ENCODE assay signal across 9 mouse cellular contexts in genomic region chr12:80216258-80216881, GRCm38 (mm10). TPM values are rescaled to one million over a fixed set of nuclear protein-coding genes. Genes with fewer than 3 reads are reported as not detected.
DNase-seq lines count a peak whose midpoint lies in the region; ATAC-seq and TF ChIP-seq lines count a peak whose summit lies in the region.
"Had no signal": no experiment of that assay in that cellular context is flagged by ENCODE, and none has a peak within 500 bp of the region (broad histone marks: within the 10 kb centered on the region; RNA-seq: fewer than 3 reads in every experiment).

No protein-coding gene starts in this region.

- H3K27ac ChIP-seq in embryonic facial prominence, embryonic 15.5 days (replicated peaks): peak overlapping the region; percentile 55; the same call in 1 of the 2 replicates
- H3K27ac ChIP-seq in lung, postnatal 0 days (ENCODE audit: low read length): peak overlapping the region; percentile 82
- no peak overlapping the region for H3K27ac ChIP-seq in midbrain, embryonic 15.5 days

- no peak for TF ChIP-seq CTCF in lung, postnatal 0 days (IDR thresholded peaks at IDR 0.05)

- no peak overlapping the region for H3K4me2 ChIP-seq in embryonic facial prominence, embryonic 15.5 days (replicated peaks)
- H3K4me2 ChIP-seq in lung, postnatal 0 days (replicated peaks; ENCODE audit: low read depth, low read length): no peak overlapping the region
- H3K4me2 ChIP-seq in midbrain, embryonic 15.5 days: no peak overlapping the region

- WGBS in embryonic facial prominence, embryonic 15.5 days: 64% methylated on average over 6 of the region's 6 CpGs
- 10% methylated on average over 6 of the region's 6 CpGs for WGBS in lung, postnatal 0 days
- 72% methylated on average over 6 of the region's 6 CpGs for WGBS in midbrain, embryonic 15.5 days

- no peaks in the 10 kb centered on the region for H3K36me3 ChIP-seq in embryonic facial prominence, embryonic 15.5 days
- no peaks in the 10 kb centered on the region for H3K36me3 ChIP-seq in lung, postnatal 0 days (ENCODE audit: insufficient read depth, low read length)
- H3K36me3 ChIP-seq in midbrain, embryonic 15.5 days (replicated peaks): no peaks in the 10 kb centered on the region

- H3K9me3 ChIP-seq in embryonic facial prominence, embryonic 15.5 days (replicated peaks): no peaks in the 10 kb centered on the region
- H3K9me3 ChIP-seq in lung, postnatal 0 days (ENCODE audit: low read length): no peaks in the 10 kb centered on the region
- H3K9me3 ChIP-seq in midbrain, embryonic 15.5 days: no peaks in the 10 kb centered on the region

- peak; percentile 56 for DNase-seq in embryo, embryonic 10 days (ENCODE audit: low spot score)
- DNase-seq in embryo, embryonic 10.5 days (ENCODE audit: low spot score): no peak
- peak; percentile 66 for DNase-seq in kidney, adult 11 months
- peak; percentile 75 for DNase-seq in lung, postnatal 0 days (ENCODE audit: low spot score)
- DNase-seq in left cerebral cortex, adult 9 months (ENCODE audit: low spot score in 2 of 2): no peak
- DNase-seq in layer of hippocampus, postnatal 25 days (ENCODE audit: extremely low spot score in 1 of 2, low spot score in 1 of 2): no peak
- DNase-seq: thymus, adult 2 months had no signal

- no peaks in the 10 kb centered on the region for H3K27me3 ChIP-seq in embryonic facial prominence, embryonic 15.5 days
- H3K27me3 ChIP-seq in lung, postnatal 0 days (replicated peaks; ENCODE audit: insufficient read depth, low read length): no peaks in the 10 kb centered on the region
- no peaks in the 10 kb centered on the region for H3K27me3 ChIP-seq in midbrain, embryonic 15.5 days (replicated peaks)

- H3K9ac ChIP-seq in embryonic facial prominence, embryonic 15.5 days: no peak overlapping the region
- H3K9ac ChIP-seq in lung, postnatal 0 days (replicated peaks; ENCODE audit: low read depth): no peak overlapping the region
- H3K9ac ChIP-seq in midbrain, embryonic 15.5 days: no peak overlapping the region

- TF ChIP-seq EP300 in lung, postnatal 0 days (IDR thresholded peaks at IDR 0.05): no peak

- H3K4me3 ChIP-seq in embryonic facial prominence, embryonic 15.5 days (replicated peaks): no peak overlapping the region
- H3K4me3 ChIP-seq in lung, postnatal 0 days (ENCODE audit: low read depth, low read length): no peak overlapping the region
- H3K4me3 ChIP-seq in midbrain, embryonic 15.5 days: no peak overlapping the region

- no peak for ATAC-seq in embryonic facial prominence, embryonic 15.5 days (ENCODE audit: insufficient number of reproducible peaks, low FRiP score, low TSS enrichment, low read depth)
- peak; percentile 73 for ATAC-seq in lung, postnatal 0 days
- no peak for ATAC-seq in midbrain, embryonic 15.5 days (replicated peaks)

- H3K4me1 ChIP-seq in embryonic facial prominence, embryonic 15.5 days: peaks cover 61% of the 10 kb centered on the region
- H3K4me1 ChIP-seq in lung, postnatal 0 days (ENCODE audit: insufficient read depth, low read depth, low read length): peaks cover 32% of the 10 kb centered on the region; the same call in 1 of the 2 replicates
- H3K4me1 ChIP-seq in midbrain, embryonic 15.5 days: no peaks in the 10 kb centered on the region

RNA-seq across cellular contexts. Expression of gene Actn1, which starts 43.8 kb away (rescaled TPM):
- 35.6 and 35.7 TPM in 2 replicates for polyA plus RNA-seq in embryonic facial prominence, embryonic 15.5 days (2015; fragmentation: Nextera tagmentation; extraction: Ambion mirVana)
- 30.0 and 31.0 TPM in 2 replicates for polyA plus RNA-seq in lung, postnatal 0 days (2015; fragmentation: Nextera tagmentation; extraction: Ambion mirVana)
- total RNA-seq in layer of hippocampus, postnatal 25 days (2021): 100 to 1,000 TPM in 1 of 2 experiments, 10 to 100 TPM in 1; 93.4 to 102 TPM
- polyA plus RNA-seq in midbrain, embryonic 15.5 days (2015; fragmentation: Nextera tagmentation; extraction: Ambion mirVana): 6.9 and 7.7 TPM in 2 replicates

Comparison
In these comparisons a context has a peak if more than half of its experiments do, and no peak if none do; other contexts are left out.
1. DNase-seq: peak in embryo, embryonic 10 days (single experiment), kidney, adult 11 months (single experiment) and lung, postnatal 0 days (single experiment); none in embryo, embryonic 10.5 days (single experiment), left cerebral cortex, adult 9 months (0 of 2) and layer of hippocampus, postnatal 25 days (0 of 2).